Mouse (Mus musculus) thymus, postnatal 0 days (tissue): Measurements from ENCODE around the gene Zmat5. TPM values are rescaled to one million over a fixed set of nuclear protein-coding genes. Genes with fewer than 3 reads are reported as not detected.

Experiments used
- DNase-seq: peaks from one replicate; pipeline ENCODE4 v3.0.0-alpha.2; 2015; ENCODE audit warnings: low spot score
- polyA plus RNA-seq: library from polyadenylated mRNA; unstranded; fragments of >200 nt; fragmentation: Nextera tagmentation; extraction: Ambion mirVana; gene quantifications from 2 replicates; pipeline ENCODE4 v1.2.1, GENCODE M21; 2015

The Zmat5 gene
- polyA plus RNA-seq, 1 experiment from 2014 or later = 91.0 TPM

DNA sequence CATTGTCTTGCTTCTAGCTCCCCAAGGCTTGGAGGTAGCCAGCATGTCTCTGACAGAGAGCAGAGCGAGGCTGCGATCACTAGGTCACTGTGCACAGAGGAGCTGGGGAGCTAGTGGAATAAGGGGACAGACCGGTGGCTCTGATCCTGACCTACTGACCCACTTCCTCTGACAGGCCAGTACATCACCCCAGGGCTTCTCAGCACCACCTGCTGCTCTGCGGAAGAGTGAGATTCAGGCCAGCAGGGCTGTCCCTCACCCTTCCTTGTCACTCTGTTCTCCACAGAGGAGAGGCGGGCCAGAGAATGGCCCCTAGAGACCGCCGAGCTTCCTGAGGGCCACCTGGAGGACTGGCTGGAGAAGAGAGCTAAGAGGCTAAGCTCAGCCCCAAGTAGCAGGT is 27.3 kb downstream of the Zmat5 start:
- no peak for DNase-seq

GRCm38 (mm10) chr11:4734179-4734578 is 29.7 kb downstream of the Zmat5 start:
- DNase-seq = no peak

DNA sequence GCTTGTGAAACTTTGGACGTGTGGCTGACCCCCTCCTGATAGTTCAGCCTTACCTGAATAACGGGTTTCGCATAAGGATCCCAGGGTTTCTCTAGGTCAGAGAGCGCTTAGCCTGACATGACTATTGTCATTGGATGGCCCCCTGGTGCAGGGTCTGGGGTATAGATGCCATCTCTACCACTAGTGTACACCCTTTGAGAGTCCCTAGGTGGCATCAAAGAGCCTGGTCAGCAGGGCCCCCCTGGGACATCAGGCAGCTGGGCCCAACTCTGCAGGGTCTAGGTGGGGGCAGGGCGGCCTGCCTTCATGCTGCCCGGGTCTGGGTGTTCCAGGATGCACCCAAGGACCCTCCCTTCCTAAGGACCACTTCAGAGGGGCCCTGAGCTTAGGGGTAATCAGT is 31.9 kb downstream of the Zmat5 start:
- no peak for DNase-seq

DNA sequence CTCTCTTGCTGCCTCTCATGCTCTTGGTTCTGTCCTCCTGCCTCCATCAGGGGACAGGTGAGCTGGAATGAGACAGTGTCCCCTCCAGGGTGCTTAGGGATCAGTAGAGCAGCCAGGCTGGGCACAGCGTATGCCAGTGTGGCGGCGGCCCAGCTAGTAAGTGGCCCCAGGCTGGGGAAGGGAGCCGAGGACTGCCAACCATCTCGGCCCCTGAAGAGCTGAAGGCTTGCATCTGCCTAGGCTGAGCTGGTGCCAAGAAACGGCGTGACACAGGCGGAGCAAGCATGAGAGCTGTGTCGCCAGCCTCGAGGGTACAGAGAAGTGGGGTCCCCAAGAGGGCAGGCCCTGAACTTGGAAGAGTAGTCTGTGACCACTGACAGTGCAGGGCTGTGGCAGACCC is 33.2 kb downstream of the Zmat5 start:
- no peak for DNase-seq

- DNase-seq = no peak
Measured at GRCm38 (mm10) chr11:4738719-4739118, 34.2 kb downstream of the Zmat5 start.

DNA sequence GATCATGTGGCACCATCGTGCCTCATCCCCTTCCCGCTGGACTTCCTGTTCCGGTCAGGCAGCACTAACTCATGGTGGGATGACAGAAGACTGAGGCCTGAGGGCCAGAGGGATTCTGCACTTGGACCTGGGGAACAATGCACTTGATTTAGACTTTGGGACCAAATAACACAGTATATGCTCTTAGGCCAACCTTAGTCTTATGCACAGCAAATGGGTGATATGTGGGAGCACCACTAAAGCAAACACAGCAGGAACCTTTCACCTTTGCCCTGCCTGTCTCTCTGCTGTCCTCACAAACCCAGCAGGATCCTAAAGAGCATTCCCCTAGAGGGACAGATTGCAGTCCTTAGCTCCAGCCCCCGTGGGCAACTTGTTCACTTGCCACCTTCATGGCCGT is 36.3 kb downstream of the Zmat5 start:
- DNase-seq = no peak

GRCm38 (mm10) chr11:4744691-4745090 is 40.2 kb downstream of the Zmat5 start:
- DNase-seq = no peak

- no peak for DNase-seq
Measured at GRCm38 (mm10) chr11:4745969-4746368, 41.5 kb downstream of the Zmat5 start.

- DNase-seq = no peak
Measured at GRCm38 (mm10) chr11:4746733-4747132, 42.3 kb downstream of the Zmat5 start, which contains the start of gene Cabp7. TSS of gene Cabp7 (minus strand) at chr11:4746778.

- no peak for DNase-seq
Measured at GRCm38 (mm10) chr11:4747285-4747684, 42.8 kb downstream of the Zmat5 start.

DNA sequence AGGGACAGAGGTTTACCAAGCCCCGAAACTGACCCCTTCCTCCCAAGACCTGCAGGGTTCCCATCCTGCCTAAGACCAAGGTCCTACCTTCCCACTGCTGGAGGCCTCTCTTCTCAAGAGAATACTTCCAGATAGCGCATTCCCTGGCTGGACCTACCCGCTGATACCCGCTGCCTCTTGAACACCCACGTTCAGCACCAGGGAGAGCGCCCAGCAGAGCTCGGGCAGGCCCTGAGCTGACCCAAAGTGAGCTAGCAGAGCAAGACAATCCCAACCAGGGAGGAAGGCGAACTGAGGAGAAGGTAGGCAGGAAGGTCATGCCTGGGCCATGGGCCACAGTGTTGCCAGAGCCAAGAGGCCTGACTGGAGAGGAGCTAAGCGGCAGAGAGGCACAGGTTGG is 45.8 kb downstream of the Zmat5 start:
- peak; percentile 49 for DNase-seq

- DNase-seq = no peak
Measured at GRCm38 (mm10) chr11:4752836-4753235, 48.4 kb downstream of the Zmat5 start.

- no peak for DNase-seq
Measured at GRCm38 (mm10) chr11:4754036-4754435, 49.6 kb downstream of the Zmat5 start.

DNA sequence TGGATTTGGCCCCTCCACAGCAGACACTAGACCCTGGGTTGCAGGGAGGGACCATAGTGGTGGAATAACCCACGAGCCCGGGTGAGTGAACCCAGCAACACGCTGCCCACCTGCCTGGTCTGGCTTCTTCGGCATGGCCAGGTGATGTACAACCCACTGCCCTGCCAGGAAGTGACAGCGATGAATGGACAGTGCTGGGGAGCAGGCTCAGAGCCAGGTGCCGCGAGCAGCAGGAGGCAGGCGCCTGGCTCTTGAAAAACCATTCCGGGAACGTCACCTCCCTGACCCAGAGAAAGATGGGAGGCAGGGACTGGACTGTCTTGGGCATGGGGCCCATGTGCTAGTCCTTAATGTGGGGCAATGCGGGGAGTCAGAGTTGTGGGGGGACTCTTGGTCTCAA is 50.4 kb downstream of the Zmat5 start:
- DNase-seq = no peak

- DNase-seq = no peak
Measured at GRCm38 (mm10) chr11:4756460-4756859, 52.0 kb downstream of the Zmat5 start.

DNA sequence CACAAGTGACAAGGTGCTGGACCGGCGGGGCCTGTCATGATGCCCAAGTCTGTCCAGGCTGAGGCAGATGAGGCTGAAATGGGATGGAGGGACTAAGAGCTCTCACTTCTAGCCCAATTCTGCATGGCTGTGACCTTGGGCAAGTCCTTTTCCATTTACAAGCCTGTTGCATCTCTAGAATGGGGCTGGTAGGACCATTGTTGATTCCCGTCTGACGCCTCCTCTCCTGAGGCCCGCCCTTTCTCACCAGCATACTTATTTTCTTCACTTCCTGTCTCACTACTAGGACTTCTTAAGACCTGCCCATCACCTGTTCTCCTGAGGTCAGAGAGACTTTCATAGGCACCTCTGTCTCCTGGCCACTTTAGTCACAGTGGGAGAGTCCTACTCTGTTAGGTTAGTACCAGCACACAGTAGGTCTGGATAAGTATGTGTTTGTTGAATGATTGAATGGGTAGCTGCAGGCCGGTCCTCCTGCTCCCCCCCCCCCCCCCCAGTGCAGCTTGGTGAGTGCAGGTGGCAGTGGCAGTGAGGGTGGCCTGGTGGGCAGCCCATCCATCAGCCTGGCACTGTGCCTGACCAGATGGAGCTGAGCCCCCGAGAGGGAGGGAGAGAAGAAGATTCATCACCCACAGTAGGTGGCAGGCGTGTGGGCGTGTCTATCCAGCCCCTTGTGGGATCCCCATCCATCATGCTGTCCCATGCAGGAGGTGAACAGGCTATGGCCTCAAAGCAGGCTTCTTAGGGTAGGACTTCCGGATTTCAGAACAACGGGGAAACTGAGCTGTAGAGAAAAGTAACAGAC is 52.7 kb downstream of the Zmat5 start:
- DNase-seq = no peak

DNA sequence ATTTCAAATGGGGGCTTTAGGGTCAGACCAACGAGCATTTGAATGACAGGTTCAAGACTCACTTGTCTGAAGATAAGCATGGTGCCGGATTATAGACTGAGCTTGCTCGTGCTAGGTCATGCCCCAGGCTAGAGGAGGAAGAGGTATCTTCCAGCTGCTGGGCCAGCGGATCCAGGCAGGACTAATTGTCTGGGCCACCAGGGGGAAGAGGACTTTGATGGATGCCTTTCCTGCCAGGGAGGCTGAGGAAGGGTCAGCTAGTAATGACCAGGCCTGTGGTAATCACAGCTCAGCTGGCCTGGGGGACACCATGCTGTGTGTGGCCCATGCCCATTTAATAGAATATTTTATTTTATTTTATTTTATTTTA is 53.3 kb downstream of the Zmat5 start:
- no peak for DNase-seq

DNA sequence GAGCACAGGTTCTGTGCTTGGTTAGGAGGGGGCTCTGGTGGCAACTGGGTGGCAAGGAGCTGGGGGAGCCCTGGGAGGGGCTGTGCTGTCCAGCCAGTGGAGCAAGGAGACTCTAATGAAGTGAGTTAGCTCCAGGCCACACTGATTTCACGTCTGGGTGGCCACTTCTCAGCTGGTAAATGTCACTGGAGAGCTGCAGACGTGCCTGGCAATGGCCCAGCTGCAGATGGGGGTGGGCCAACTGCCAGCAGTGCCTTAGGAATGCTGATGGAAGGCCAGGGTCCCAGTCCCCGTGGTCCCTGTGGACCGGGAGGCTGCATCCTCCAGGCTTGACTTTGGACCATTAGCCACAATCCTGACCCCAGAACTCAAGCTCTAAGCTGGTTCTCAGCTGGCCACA is 56.0 kb downstream of the Zmat5 start:
- no peak for DNase-seq

GRCm38 (mm10) chr11:4761991-4762390 is 57.5 kb downstream of the Zmat5 start:
- no peak for DNase-seq

DNA sequence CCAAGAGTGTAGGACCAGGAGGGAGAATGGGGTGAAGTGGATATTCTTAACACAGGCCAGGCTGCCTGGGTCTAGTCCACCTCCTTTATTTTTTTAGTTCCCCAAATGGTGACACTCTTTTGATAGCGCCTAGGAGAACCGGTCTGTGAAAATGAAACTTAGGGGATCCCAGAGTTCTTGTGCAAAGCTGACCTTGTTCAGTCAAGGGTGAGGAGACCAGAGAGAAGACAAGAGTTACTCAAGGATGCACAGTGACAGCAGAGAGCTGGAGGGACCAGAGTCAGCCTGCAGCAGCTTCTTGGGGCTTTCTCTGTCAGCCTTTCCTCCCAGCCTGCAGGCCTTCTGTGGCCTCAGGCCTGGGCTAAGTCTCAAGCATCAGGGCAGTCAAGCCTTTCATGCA is 58.0 kb downstream of the Zmat5 start:
- no peak for DNase-seq

DNA sequence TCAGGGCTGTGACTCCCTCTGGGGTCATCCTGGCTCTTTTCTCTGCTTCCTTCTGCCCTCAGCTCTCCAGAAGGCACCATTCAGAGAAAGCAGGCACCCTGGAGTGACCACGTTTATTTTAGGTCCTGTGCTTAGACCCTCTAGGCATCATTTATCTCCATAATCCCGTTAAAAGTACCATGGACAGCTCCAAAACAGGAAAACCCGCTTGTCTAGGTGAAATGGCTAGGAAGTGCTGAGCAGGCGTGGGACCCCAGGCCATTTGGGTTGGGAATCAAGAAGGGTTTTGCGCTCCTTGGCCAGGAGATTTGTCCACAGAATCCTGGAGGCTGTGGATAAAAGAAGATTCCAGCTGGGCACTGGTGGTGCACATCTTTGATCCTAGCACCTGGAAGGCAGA is 59.2 kb downstream of the Zmat5 start:
- no peak for DNase-seq

GRCm38 (mm10) chr11:4764476-4764875 is 60.0 kb downstream of the Zmat5 start:
- DNase-seq = no peak

GRCm38 (mm10) chr11:4768399-4768798 is 63.9 kb downstream of the Zmat5 start:
- no peak for DNase-seq

DNA sequence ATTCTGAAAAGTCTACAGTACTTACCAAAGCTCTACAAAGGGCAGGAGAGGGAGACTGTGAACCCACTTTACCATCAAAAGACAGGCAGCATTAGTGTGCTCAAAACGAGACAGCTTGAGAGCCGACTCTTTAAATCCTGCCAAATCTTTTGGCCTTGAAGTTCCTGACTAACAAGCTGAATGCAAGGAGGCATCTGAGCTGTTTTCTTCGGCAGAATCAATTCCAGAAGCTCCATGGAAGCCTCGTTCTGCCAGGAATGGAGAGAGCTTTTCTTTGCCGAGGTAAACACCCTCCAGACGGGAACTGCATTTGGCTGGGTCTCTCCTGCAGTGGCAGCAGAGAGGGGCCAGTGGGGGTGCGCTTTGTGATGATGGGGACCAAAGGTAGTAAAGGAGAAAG is 64.8 kb downstream of the Zmat5 start:
- DNase-seq = no peak
